ENCODE assay signal across 16 mouse cellular contexts in the genomic region with DNA sequence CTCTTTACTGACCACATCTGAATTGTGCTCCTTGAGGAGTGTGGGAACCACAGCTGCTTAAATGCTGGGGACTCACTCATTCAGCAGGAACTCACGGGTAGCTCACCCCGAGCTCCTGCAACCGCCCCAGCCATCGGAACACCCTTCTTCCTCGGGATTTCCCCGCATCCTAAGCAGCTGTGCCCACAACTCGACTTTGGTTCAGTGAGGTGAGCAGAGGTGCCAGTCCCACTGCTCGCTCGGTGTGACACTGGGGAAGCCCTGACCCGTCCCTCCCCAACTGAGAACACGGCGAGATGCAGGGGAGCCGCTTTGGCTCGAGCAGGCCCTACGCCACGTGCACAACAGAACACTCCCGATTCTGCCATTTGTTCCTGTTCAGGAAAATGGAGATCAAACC.
"Had no signal": no experiment of that assay in that cellular context is flagged by ENCODE, and none has a peak within 500 bp of the region (broad histone marks: within the 10 kb centered on the region; RNA-seq: fewer than 3 reads in every experiment).

No protein-coding gene starts in this region.

- H3K4me3 ChIP-seq: neural tube, embryonic 13.5 days; neural tube, embryonic 15.5 days; stomach, embryonic 15.5 days had no signal

- DNase-seq: retina, postnatal 1 day; right cerebral cortex, adult 18-20 months; right cerebral cortex, postnatal 14 days; right cerebral cortex, postnatal 25 days; right cerebral cortex, postnatal 4 days; spleen, adult 18-20 months; thymus, adult 18-20 months; thymus, adult 2 months; thymus, postnatal 14 days; thymus, postnatal 25 days; thymus, postnatal 36 days; thymus, postnatal 4 days had no signal

- H3K27ac ChIP-seq: neural tube, embryonic 13.5 days; neural tube, embryonic 15.5 days; stomach, embryonic 15.5 days; stomach, postnatal 0 days had no signal

- H3K9ac ChIP-seq: neural tube, embryonic 13.5 days; neural tube, embryonic 15.5 days; stomach, embryonic 15.5 days had no signal

- H3K27me3 ChIP-seq: neural tube, embryonic 13.5 days; neural tube, embryonic 15.5 days; stomach, embryonic 15.5 days had no signal

- H3K4me2 ChIP-seq: neural tube, embryonic 13.5 days; neural tube, embryonic 15.5 days; stomach, embryonic 15.5 days had no signal

- H3K9me3 ChIP-seq: neural tube, embryonic 13.5 days; neural tube, embryonic 15.5 days; stomach, embryonic 15.5 days had no signal

- H3K4me1 ChIP-seq: stomach, embryonic 15.5 days had no signal
